8 mouse cellular contexts compared by ENCODE assay signal in the genomic region with DNA sequence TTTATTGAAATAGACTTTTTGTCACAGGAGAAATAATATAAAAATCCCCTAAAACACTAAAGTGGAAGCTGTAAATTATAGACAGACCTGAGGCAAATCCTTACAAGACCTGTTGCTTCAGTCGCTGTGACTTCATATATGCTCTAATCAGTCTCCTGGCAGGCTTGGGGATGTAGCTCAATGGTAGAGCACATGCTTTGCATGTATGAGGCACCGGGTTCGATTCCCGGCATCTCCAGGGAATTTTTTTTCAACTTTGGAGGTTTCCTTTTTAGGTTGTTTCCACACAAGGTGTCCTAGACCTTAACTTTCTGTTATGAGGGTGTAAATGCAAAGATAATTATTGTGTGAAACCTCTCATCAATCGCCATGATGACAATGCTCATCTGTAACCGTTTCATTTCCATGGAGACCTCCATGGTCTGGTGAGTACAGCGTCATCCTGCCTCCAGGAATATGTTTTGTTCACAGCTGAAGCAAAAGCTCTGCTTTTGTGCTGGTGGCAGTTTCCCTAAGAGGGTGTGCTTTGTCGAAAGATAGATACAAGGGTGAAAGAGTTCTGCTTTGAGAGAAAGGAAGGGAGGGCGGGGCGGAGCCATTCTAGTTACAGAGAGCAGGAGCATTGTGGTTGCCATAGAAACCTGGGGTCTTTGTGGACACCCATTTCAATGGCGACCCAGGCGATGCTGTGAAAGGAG. TPM values are rescaled to one million over a fixed set of nuclear protein-coding genes. Genes with fewer than 3 reads are reported as not detected.
A peak's percentile ranks its signal among the peaks of the same experiment; 100 is the strongest.
DNase-seq lines count a peak whose midpoint lies in the region; ATAC-seq lines count a peak whose summit lies in the region.

A gene (plus strand): TSS at position 644 of the 698 bp plus-strand sequence.

- peak within 1 kb of the TSS; percentile 27; the same call in 1 of the 2 replicates for H3K4me2 ChIP-seq in kidney, embryonic 15.5 days
- peak within 1 kb of the TSS; percentile 44 for H3K4me2 ChIP-seq in hindbrain, embryonic 16.5 days (ENCODE audit: low read length)
- H3K4me2 ChIP-seq in midbrain, embryonic 11.5 days: peak within 1 kb of the TSS; percentile 25

- no peak for DNase-seq in kidney, adult 9 months
- peak; percentile 32 for DNase-seq in embryo, embryonic 9.5 days (ENCODE audit: extremely low spot score)
- peak; percentile 94 for DNase-seq in midbrain, embryonic 11.5 days (ENCODE audit: low spot score, missing footprints)
- no peak for DNase-seq in adipocyte (ENCODE audit: low spot score)
- no peak for DNase-seq in heart, postnatal 25 days (ENCODE audit: low spot score)
- DNase-seq in heart, postnatal 14 days: no peak

- no peaks in the 10 kb centered on the region for H3K9me3 ChIP-seq in kidney, embryonic 15.5 days (replicated peaks)
- H3K9me3 ChIP-seq in hindbrain, embryonic 16.5 days (ENCODE audit: control insufficient read depth, low read length): no peaks in the 10 kb centered on the region
- no peaks in the 10 kb centered on the region for H3K9me3 ChIP-seq in midbrain, embryonic 11.5 days (ENCODE audit: control insufficient read depth, low read length)

- no peaks in the 10 kb centered on the region for H3K36me3 ChIP-seq in kidney, embryonic 15.5 days
- H3K36me3 ChIP-seq in hindbrain, embryonic 16.5 days (ENCODE audit: control insufficient read depth, insufficient read depth, low read length): no peaks in the 10 kb centered on the region
- H3K36me3 ChIP-seq in midbrain, embryonic 11.5 days (ENCODE audit: control insufficient read depth, insufficient read depth, low read length): no peaks in the 10 kb centered on the region

- no peak within 1 kb of the TSS for H3K9ac ChIP-seq in kidney, embryonic 15.5 days
- peak within 1 kb of the TSS; percentile 68 for H3K9ac ChIP-seq in hindbrain, embryonic 16.5 days (ENCODE audit: low read depth, low read length)
- H3K9ac ChIP-seq in midbrain, embryonic 11.5 days (ENCODE audit: low read length): peak within 1 kb of the TSS; percentile 40; the same call in 1 of the 2 replicates

- peaks cover 5% of the 10 kb centered on the region; the same call in 1 of the 2 replicates for H3K27me3 ChIP-seq in kidney, embryonic 15.5 days
- H3K27me3 ChIP-seq in hindbrain, embryonic 16.5 days (replicated peaks; ENCODE audit: control insufficient read depth, insufficient read depth, low read length): no peaks in the 10 kb centered on the region
- no peaks in the 10 kb centered on the region for H3K27me3 ChIP-seq in midbrain, embryonic 11.5 days (ENCODE audit: control insufficient read depth, insufficient read depth, low read length)

- WGBS in kidney, embryonic 15.5 days: 55% methylated on average over 12 of the region's 12 CpGs
- 32% methylated on average over 12 of the region's 12 CpGs for WGBS in hindbrain, embryonic 16.5 days
- 45% methylated on average over 12 of the region's 12 CpGs for WGBS in midbrain, embryonic 11.5 days

- H3K27ac ChIP-seq in kidney, embryonic 15.5 days: no peak within 1 kb of the TSS
- peak within 1 kb of the TSS; percentile 88 for H3K27ac ChIP-seq in hindbrain, embryonic 16.5 days (ENCODE audit: low read depth, low read length)
- H3K27ac ChIP-seq in midbrain, embryonic 11.5 days (ENCODE audit: low read depth, low read length): peak within 1 kb of the TSS; percentile 77

- H3K4me3 ChIP-seq in kidney, embryonic 15.5 days (replicated peaks): no peak within 1 kb of the TSS
- peak within 1 kb of the TSS; percentile 44 for H3K4me3 ChIP-seq in hindbrain, embryonic 16.5 days (ENCODE audit: low read length)
- H3K4me3 ChIP-seq in midbrain, embryonic 11.5 days (ENCODE audit: low read depth, low read length): peak within 1 kb of the TSS; percentile 22

- H3K4me1 ChIP-seq in kidney, embryonic 15.5 days: no peaks in the 10 kb centered on the region
- no peaks in the 10 kb centered on the region for H3K4me1 ChIP-seq in hindbrain, embryonic 16.5 days (ENCODE audit: control insufficient read depth, insufficient read depth, low read depth, low read length)
- H3K4me1 ChIP-seq in midbrain, embryonic 11.5 days (ENCODE audit: control insufficient read depth, insufficient read depth, low read length): no peaks in the 10 kb centered on the region

- no peak for ATAC-seq in kidney, embryonic 15.5 days (replicated peaks; ENCODE audit: low FRiP score)
- peak; percentile 98 for ATAC-seq in hindbrain, embryonic 16.5 days
- ATAC-seq in midbrain, embryonic 11.5 days (ENCODE audit: low FRiP score): peak; percentile 95

- intact Hi-C loops in heart, postnatal 25 days (cut with DNase I): no loop called here
- intact Hi-C loops in heart, postnatal 14 days (cut with DNase I): no loop called here

RNA-seq across cellular contexts. Expression of the gene that starts here (rescaled TPM):
- polyA plus RNA-seq in kidney, embryonic 15.5 days (2015; fragmentation: Nextera tagmentation; extraction: Ambion mirVana): 9.2 and 10.5 TPM in 2 replicates
- polyA plus RNA-seq in hindbrain, embryonic 16.5 days (2015; fragmentation: Nextera tagmentation; extraction: Ambion mirVana): 83.7 and 106 TPM in 2 replicates
- polyA plus RNA-seq in midbrain, embryonic 11.5 days (2014; fragmentation: Nextera tagmentation; extraction: Ambion mirVana): 9.9 and 11.2 TPM in 2 replicates
- 1 to 10 TPM in 1 of 2 experiments, under 1 TPM in 1; 0.52 to 1.2 TPM for total RNA-seq in heart, postnatal 25 days (2021)
- under 1 TPM; 0.37 to 0.81 TPM for total RNA-seq in heart, postnatal 14 days (2021)

Comparison
In these comparisons a context has a peak if more than half of its experiments do, and no peak if none do; other contexts are left out.
1. DNase-seq: peak in embryo, embryonic 9.5 days (single experiment) and midbrain, embryonic 11.5 days (single experiment); none in kidney, adult 9 months (single experiment), adipocyte (single experiment), heart, postnatal 25 days (single experiment) and heart, postnatal 14 days (0 of 2).
2. Peak in every context shown above with its lines, with median percentiles within 50 percentile points of each other: H3K4me2 ChIP-seq.